Mouse (Mus musculus): ENCODE results near the gene Bpifa1. TPM values are rescaled to one million over a fixed set of nuclear protein-coding genes. Genes with fewer than 3 reads are reported as not detected.
"Not testable (repeated sequence)": the region's sequence is repeated elsewhere in the genome, so short reads cannot be mapped to it uniquely, and the experiment has no call there.

Bpifa1 gene
- 51.3 TPM in 1 of 2 replicates, not detected in the other for polyA plus RNA-seq (2015; fragmentation: Nextera tagmentation; extraction: Ambion mirVana)

DNA sequence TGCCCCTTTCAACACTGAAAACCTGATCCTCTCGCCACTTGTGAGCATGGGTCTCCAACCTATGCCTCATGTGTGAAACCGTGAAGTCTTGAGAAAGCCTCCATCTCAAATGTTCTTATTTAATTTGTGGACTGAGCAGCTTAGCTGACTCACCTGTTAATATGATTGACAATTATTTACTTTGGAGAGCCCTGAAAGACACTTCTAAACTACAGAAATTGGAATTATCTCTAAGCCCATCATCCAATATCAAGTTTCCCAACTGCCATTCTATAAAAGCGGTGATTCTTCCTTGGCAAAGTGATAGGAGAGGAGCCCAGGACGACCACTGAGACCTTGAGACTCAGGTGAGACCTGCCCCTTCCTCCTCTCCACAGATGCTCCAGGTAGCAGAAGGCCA lies at the start of gene Bpifa1:
Gene Bpifa1 (plus strand): TSS at position 301 of the 400 bp plus-strand sequence.
- no peak for ATAC-seq (ENCODE audit: low FRiP score)
- Histone ChIP-seq H3K9me3 (replicated peaks) (no peaks in the 10 kb centered on the region), H3K27me3 (replicated peaks) (no peaks in the 10 kb centered on the region), H3K4me2 (no peak within 1 kb of the TSS), H3K27ac (replicated peaks) (no peak within 1 kb of the TSS), H3K4me1 (peaks cover 3% of the 10 kb centered on the region; the same call in 1 of the 2 replicates), H3K36me3 (no peaks in the 10 kb centered on the region), H3K4me3 (replicated peaks) (no peak within 1 kb of the TSS), H3K9ac (replicated peaks) (no peak within 1 kb of the TSS)
- WGBS: 86% methylated on average over 4 of the region's 4 CpGs

DNA sequence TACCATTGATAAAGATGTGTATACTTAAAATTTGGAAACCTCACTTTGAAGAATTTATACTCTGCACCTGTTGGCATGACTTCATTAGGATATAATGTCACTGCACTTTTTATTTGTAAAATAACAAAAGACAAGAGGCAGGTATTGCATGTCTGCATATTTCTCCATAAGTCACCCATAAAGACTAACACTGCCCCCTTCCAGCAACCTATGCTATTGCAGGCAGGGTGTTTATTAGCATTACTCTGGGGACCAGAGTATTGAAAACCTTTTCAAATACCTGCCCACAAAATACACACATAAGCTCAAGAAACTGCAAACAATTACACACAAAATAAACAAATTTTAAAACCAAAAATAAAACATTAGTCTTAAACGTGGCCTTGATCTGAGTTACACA lies 44.9 kb upstream of the Bpifa1 start:
- 53% methylated on average over 1 of the region's 1 CpGs for WGBS
- no peaks in the 10 kb centered on the region for H3K27me3 ChIP-seq (replicated peaks)
- no peak overlapping the region for H3K4me3 ChIP-seq (replicated peaks)
- H3K27ac ChIP-seq (replicated peaks): no peak overlapping the region
- H3K9ac ChIP-seq (replicated peaks): no peak overlapping the region
- ATAC-seq (ENCODE audit: low FRiP score): no peak
- no peak overlapping the region for H3K4me2 ChIP-seq
- no peaks in the 10 kb centered on the region for H3K4me1 ChIP-seq
- H3K36me3 ChIP-seq: no peaks in the 10 kb centered on the region
- H3K9me3 ChIP-seq (replicated peaks): no peaks in the 10 kb centered on the region

DNA sequence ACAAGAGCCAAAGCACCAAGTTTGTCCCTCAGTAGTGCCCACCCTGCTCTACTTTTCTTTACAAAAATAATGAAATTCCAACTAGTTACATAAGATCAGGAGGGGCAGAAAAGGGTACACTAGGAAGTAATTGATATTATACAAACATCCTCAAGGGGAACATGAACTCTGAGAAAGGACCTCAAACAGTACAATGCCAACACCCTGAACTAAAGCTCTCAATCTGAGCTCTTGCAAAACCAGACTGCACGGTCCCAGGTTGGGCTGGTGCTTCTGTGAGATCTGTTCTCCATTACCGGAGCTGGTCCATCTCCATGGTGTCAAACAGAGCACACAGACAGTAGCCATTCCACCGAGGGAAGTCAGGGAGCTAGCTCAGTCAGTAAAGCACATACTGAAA lies 25.3 kb upstream of the Bpifa1 start:
- H3K36me3 ChIP-seq: no peaks in the 10 kb centered on the region
- no peak for ATAC-seq (ENCODE audit: low FRiP score)
- 94% methylated on average over 3 of the region's 3 CpGs for WGBS

DNA sequence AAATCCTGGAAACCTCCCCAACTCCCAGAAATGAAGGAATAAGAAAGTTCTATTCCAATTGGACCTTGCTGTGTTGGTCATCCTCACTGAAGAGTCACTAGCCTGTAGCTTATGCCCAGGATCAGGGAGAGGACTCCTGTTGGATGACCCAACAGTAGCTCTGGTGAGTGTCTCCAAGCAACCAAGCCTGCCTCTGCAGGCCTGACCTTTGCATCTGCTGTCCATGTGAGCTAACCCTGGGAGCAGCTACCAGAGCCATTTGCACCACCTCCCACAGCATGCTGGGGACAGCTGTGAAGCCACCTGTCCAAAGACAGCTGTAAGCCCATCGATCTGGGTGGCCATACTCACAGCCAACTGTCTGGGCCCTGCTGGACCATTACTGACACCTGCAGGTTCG lies 12.6 kb upstream of the Bpifa1 start, which contains the start of gene Bpifa3:
Gene Bpifa3 (plus strand): TSS at position 217 of the 400 bp plus-strand sequence.
- H3K4me2 ChIP-seq: no peak within 1 kb of the TSS
- H3K27me3 ChIP-seq (replicated peaks): no peaks in the 10 kb centered on the region
- ATAC-seq (ENCODE audit: low FRiP score): no peak
- no peaks in the 10 kb centered on the region for H3K4me1 ChIP-seq
- no peaks in the 10 kb centered on the region for H3K9me3 ChIP-seq (replicated peaks)
- no peak within 1 kb of the TSS for H3K27ac ChIP-seq (replicated peaks)
- no peak within 1 kb of the TSS for H3K9ac ChIP-seq (replicated peaks)
- 62% methylated on average over 2 of the region's 2 CpGs for WGBS
- no peak within 1 kb of the TSS for H3K4me3 ChIP-seq (replicated peaks)
- no peaks in the 10 kb centered on the region for H3K36me3 ChIP-seq

More for the DNA sequence above, 25.3 kb upstream of the Bpifa1 start:
- no peak overlapping the region for H3K27ac ChIP-seq (replicated peaks)
- no peaks in the 10 kb centered on the region for H3K4me1 ChIP-seq
- H3K4me2 ChIP-seq: no peak overlapping the region
- H3K27me3 ChIP-seq (replicated peaks): no peaks in the 10 kb centered on the region
- H3K9me3 ChIP-seq (replicated peaks): no peaks in the 10 kb centered on the region
- H3K9ac ChIP-seq (replicated peaks): no peak overlapping the region
- H3K4me3 ChIP-seq (replicated peaks): no peak overlapping the region

DNA sequence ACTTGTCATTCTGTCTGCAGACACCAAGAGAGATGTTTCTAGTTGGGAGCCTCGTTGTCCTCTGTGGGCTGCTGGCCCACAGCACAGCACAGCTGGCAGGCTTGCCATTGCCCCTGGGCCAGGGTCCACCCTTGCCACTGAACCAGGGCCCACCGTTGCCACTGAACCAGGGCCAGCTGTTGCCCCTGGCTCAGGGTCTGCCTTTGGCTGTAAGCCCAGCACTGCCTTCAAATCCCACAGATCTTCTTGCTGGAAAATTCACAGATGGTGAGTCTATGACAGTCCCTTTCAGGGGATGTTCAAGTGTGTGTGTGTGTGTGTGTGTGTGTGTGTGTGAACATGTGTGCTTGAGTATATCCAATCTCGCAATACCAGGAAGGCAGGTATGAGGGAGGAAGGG lies 1.1 kb downstream of the Bpifa1 start:
- no peak overlapping the region for H3K4me3 ChIP-seq (replicated peaks)
- no peak overlapping the region for H3K9ac ChIP-seq (replicated peaks)
- H3K9me3 ChIP-seq (replicated peaks): no peaks in the 10 kb centered on the region
- H3K4me1 ChIP-seq: peaks cover 3% of the 10 kb centered on the region; the same call in 1 of the 2 replicates
- ATAC-seq (ENCODE audit: low FRiP score): no peak
- H3K27ac ChIP-seq (replicated peaks): no peak overlapping the region
- no peaks in the 10 kb centered on the region for H3K36me3 ChIP-seq
- no peaks in the 10 kb centered on the region for H3K27me3 ChIP-seq (replicated peaks)
- no peak overlapping the region for H3K4me2 ChIP-seq
- 64% methylated on average over 3 of the region's 3 CpGs for WGBS

DNA sequence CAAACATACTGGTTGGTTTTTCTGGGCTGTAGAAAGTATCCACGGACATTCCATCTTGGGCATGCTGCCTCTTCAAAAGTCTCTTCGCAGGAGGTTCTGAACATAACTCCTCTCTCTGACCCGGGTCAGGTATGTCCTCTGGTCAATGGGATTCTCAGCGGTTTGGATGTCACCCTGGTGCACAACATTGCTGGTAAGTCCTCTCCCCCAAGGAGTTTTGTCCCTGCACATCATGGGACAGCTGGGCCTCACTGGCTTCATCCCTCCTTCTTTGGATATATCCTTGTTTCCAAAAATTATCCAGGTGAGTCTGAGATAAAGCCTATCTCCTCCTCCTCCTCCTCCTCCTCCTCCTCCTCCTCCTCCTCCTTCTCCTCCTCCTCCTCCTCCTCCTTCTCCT lies 4.8 kb downstream of the Bpifa1 start:
- Histone ChIP-seq H3K27me3 (replicated peaks) (no peaks in the 10 kb centered on the region), H3K9me3 (replicated peaks) (no peaks in the 10 kb centered on the region), H3K4me1 (peaks cover 3% of the 10 kb centered on the region; the same call in 1 of the 2 replicates), H3K4me3 (replicated peaks) (no peak overlapping the region), H3K27ac (replicated peaks) (no peak overlapping the region), H3K4me2 (no peak overlapping the region), H3K36me3 (no peaks in the 10 kb centered on the region), H3K9ac (replicated peaks) (no peak overlapping the region)
- 86% methylated on average over 4 of the region's 4 CpGs for WGBS
- no peak for ATAC-seq (ENCODE audit: low FRiP score)

DNA sequence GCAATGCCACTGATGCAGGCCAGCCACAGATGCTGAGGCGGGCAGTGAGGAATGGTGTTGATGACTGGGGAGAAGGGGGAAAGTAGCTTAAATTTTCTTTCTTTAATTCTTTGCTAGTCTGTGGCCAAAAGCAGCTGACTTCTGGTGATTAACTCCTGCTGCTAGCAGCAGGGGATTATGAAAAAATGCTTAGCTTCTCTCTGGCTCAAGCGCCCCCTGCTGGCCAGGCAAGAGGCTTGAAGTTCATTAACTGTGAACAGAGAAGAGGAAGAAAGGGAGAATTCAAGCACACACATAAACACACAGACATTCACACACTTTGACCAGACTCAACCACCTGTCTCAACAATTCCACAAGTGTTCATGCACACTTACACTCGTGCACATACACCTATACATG lies 15.8 kb downstream of the Bpifa1 start:
- ATAC-seq (ENCODE audit: low FRiP score): no peak
- 43% methylated on average over 3 of the region's 3 CpGs for WGBS
- Histone ChIP-seq H3K4me1 (no peaks in the 10 kb centered on the region), H3K36me3 (no peaks in the 10 kb centered on the region), H3K9ac (replicated peaks) (no peak overlapping the region), H3K4me2 (no peak overlapping the region), H3K4me3 (replicated peaks) (no peak overlapping the region), H3K9me3 (replicated peaks) (no peaks in the 10 kb centered on the region), H3K27ac (replicated peaks) (no peak overlapping the region), H3K27me3 (replicated peaks) (no peaks in the 10 kb centered on the region)

DNA sequence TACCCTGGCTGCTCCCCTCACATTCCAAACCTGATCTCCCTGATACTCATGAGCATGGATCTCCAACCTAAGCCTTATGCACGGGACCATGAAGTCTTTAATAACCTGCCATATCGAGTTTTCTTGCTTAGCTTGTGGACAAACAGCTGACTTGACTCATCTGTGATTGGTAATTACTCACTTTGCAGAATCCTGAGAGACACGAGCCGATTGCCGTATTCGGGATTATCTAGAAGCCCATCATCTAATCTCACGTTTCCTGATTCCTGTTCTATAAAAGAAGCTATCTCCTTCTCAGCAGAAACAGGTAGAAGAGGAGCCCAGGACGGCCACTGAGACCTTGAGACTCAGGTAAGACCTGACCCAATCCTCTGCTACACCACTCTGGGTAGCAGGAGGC lies 19.6 kb downstream of the Bpifa1 start, which contains the start of gene Bpifa5:
Gene Bpifa5 (plus strand): TSS at position 301 of the 400 bp plus-strand sequence.
- Histone ChIP-seq H3K4me2 (no peak within 1 kb of the TSS), H3K4me1 (no peaks in the 10 kb centered on the region), H3K27ac (replicated peaks) (no peak within 1 kb of the TSS), H3K9ac (replicated peaks) (no peak within 1 kb of the TSS), H3K9me3 (replicated peaks) (no peaks in the 10 kb centered on the region), H3K36me3 (no peaks in the 10 kb centered on the region), H3K27me3 (replicated peaks) (no peaks in the 10 kb centered on the region), H3K4me3 (replicated peaks) (no peak within 1 kb of the TSS)
- 85% methylated on average over 8 of the region's 8 CpGs for WGBS
- ATAC-seq (ENCODE audit: low FRiP score): no peak

DNA sequence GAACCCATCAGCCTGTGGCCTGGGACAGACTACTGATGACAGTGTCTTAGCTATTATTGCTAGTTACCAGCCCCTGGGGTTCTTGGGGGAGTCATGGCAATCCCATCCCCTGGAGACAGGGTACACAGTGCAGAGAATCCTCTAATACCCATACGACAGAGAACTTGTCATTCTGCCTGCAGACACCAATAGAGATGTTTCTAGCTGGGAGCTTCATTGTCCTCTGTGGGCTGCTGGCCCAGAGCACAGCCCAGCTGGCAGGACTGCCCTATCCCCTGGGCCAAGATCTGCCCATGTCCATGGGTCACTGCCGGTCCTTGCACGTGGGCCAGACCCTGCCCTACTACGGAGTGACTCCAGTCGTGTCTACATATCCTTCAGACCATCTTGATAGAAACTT lies 20.6 kb downstream of the Bpifa1 start:
- Histone ChIP-seq H3K36me3 (no peaks in the 10 kb centered on the region), H3K4me2 (no peak overlapping the region), H3K9me3 (replicated peaks) (no peaks in the 10 kb centered on the region), H3K4me1 (no peaks in the 10 kb centered on the region), H3K4me3 (replicated peaks) (no peak overlapping the region), H3K27ac (replicated peaks) (no peak overlapping the region), H3K9ac (replicated peaks) (no peak overlapping the region), H3K27me3 (replicated peaks) (no peaks in the 10 kb centered on the region)
- 85% methylated on average over 5 of the region's 5 CpGs for WGBS
- no peak for ATAC-seq (ENCODE audit: low FRiP score)

DNA sequence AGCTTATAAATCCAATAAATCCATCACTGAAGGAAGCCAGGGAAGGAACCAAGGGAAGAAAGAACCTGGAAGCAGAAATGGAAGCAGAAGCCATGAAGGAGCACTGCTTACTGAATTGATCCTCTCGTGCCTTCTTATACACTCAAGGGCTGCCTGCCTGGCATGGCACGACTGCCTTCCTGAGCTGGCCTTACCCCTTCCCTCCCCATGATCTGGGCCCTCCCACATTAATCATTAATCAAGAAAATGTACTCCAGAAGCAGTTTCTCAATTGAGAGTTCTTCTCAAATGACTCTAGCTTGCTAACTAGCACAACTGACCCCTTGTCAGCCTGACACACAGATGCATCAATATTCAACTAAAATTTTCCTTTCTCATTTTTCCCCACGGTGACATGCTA lies 26.5 kb downstream of the Bpifa1 start:
- Histone ChIP-seq H3K4me1 (no peaks in the 10 kb centered on the region), H3K4me2 (no peak overlapping the region), H3K27me3 (replicated peaks) (no peaks in the 10 kb centered on the region), H3K4me3 (replicated peaks) (no peak overlapping the region), H3K27ac (replicated peaks) (no peak overlapping the region), H3K9me3 (replicated peaks) (no peaks in the 10 kb centered on the region), H3K36me3 (no peaks in the 10 kb centered on the region), H3K9ac (replicated peaks) (no peak overlapping the region)
- 65% methylated on average over 3 of the region's 3 CpGs for WGBS
- no peak for ATAC-seq (ENCODE audit: low FRiP score)

DNA sequence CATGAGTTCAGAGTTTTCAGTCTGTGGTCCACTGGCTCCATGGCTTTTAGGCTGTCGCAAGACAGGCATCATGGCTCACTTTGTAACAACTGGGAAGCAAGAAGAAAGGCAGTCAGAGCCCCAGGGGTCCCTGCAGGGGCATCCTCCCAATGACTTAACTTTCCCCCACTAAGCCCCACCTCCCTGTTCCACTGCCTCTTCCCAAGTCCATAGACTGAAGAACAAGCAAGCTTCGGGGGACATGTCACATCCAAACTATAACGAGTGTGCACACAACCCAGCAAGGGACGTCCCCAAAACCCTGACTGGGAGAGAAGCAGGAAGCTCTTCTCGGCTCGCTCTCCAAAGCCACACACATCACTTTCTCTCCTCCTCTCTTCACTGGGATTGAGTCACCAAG lies 28.9 kb downstream of the Bpifa1 start:
- ATAC-seq (ENCODE audit: low FRiP score): no peak
- Histone ChIP-seq H3K27ac (replicated peaks) (no peak overlapping the region), H3K9ac (replicated peaks) (no peak overlapping the region), H3K4me2 (no peak overlapping the region), H3K36me3 (no peaks in the 10 kb centered on the region), H3K4me1 (no peaks in the 10 kb centered on the region), H3K27me3 (replicated peaks) (no peaks in the 10 kb centered on the region), H3K4me3 (replicated peaks) (no peak overlapping the region), H3K9me3 (replicated peaks) (no peaks in the 10 kb centered on the region)
- 77% methylated on average over 6 of the region's 6 CpGs for WGBS

DNA sequence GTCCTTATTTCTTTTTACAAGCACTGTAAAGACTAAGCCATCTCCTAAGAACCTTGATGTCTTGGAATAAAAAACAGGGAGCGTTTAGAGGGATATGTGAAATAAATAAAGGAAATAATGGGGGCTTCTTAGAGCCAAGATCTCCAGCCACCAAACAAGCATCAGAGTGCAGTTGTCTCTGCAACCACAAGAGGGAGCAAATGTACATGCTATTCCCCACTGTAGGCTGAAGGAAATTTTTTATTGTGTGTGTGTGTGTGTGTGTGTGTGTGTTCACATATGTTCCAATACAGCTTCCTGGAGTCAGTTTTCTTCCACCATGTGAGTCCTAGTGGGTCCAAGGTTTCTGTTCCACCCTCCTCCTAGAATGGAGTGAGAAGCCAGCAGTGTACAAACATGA lies 30.6 kb downstream of the Bpifa1 start:
- Histone ChIP-seq H3K9me3 (replicated peaks) (no peaks in the 10 kb centered on the region), H3K9ac (replicated peaks) (no peak overlapping the region), H3K4me1 (no peaks in the 10 kb centered on the region), H3K27me3 (replicated peaks) (no peaks in the 10 kb centered on the region), H3K4me3 (replicated peaks) (no peak overlapping the region), H3K27ac (replicated peaks) (no peak overlapping the region), H3K4me2 (no peak overlapping the region), H3K36me3 (no peaks in the 10 kb centered on the region)
- 64% methylated on average over 1 of the region's 1 CpGs for WGBS
- no peak for ATAC-seq (ENCODE audit: low FRiP score)

DNA sequence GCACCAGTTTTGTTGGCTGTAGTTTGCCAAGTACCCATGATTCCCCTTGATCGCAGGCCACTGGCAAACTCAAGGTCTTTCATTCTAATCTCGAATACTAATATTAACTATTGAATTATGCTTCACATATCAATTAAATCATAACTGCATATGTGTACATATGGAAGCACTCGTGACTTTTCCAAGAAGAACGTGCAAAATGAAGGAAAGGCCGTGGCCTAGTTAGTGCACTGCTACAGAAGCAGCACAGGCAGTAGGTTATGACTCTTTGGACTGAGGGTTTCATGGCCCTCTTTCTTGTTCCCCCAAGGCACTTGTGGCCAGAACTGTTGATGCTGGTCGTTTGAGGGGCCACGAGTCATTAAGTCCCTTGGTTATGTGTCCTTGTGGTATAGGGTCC lies 39.2 kb downstream of the Bpifa1 start:
- 81% methylated on average over 7 of the region's 7 CpGs for WGBS
- ATAC-seq (ENCODE audit: low FRiP score); H3K27me3 ChIP-seq (replicated peaks); H3K4me3 ChIP-seq (replicated peaks); H3K4me1 ChIP-seq; H3K27ac ChIP-seq (replicated peaks); H3K9me3 ChIP-seq (replicated peaks); H3K36me3 ChIP-seq; H3K4me2 ChIP-seq; H3K9ac ChIP-seq (replicated peaks): not testable (repeated sequence)
